Mouse (Mus musculus) cerebellum, postnatal 4 days (tissue): Measurements from ENCODE around the gene Ndufs6.
A peak's percentile ranks its signal among the peaks of the same experiment; 100 is the strongest.

Source experiments
- DNase-seq, 2 experiments: peaks; one replicate each; pipeline ENCODE4 v3.0.0; 2022; ENCODE audit warnings: low spot score in 2 of 2, mixed read lengths in 1 of 2

Gene Ndufs6

GRCm38 (mm10) chr13:73327827-73328698 lies at the start of gene Ndufs6, which contains the start of gene Mrpl36:
Gene Ndufs6, minus strand, starts transcription at chr13:73328542.
Gene Mrpl36, plus strand, starts transcription at chr13:73328513.
- DNase-seq, result peak; percentile 88 to 91

- DNase-seq, result no peak
These were observed 49.3 kb upstream of the Ndufs6 start for GRCm38 (mm10) chr13:73377637-73378036.

- DNase-seq, result no peak
These were observed 46.3 kb upstream of the Ndufs6 start for GRCm38 (mm10) chr13:73374612-73375011.

GRCm38 (mm10) chr13:73373367-73373766 lies 45.0 kb upstream of the Ndufs6 start:
- DNase-seq, result no peak

GRCm38 (mm10) chr13:73357106-73357505 lies 28.8 kb upstream of the Ndufs6 start:
- no peak for DNase-seq

GRCm38 (mm10) chr13:73352491-73352890 lies 24.1 kb upstream of the Ndufs6 start:
- DNase-seq, result no peak

- no peak for DNase-seq
These were observed 23.6 kb upstream of the Ndufs6 start for GRCm38 (mm10) chr13:73351910-73352309.

- no peak for DNase-seq
These were observed 22.4 kb upstream of the Ndufs6 start for GRCm38 (mm10) chr13:73350741-73351140.

GRCm38 (mm10) chr13:73347922-73348650 lies 19.7 kb upstream of the Ndufs6 start:
- no peak for DNase-seq

GRCm38 (mm10) chr13:73347171-73347570 lies 18.8 kb upstream of the Ndufs6 start:
- no peak for DNase-seq

GRCm38 (mm10) chr13:73346743-73347142 lies 18.4 kb upstream of the Ndufs6 start:
- no peak for DNase-seq

GRCm38 (mm10) chr13:73346131-73346530 lies 17.8 kb upstream of the Ndufs6 start:
- DNase-seq, result no peak

- DNase-seq, result no peak
These were observed 17.0 kb upstream of the Ndufs6 start for GRCm38 (mm10) chr13:73345102-73345890.

GRCm38 (mm10) chr13:73336753-73337152 lies 8.4 kb upstream of the Ndufs6 start:
- DNase-seq, result no peak

- DNase-seq, result no peak
These were observed 3.4 kb upstream of the Ndufs6 start for GRCm38 (mm10) chr13:73331736-73332135.

- peak; percentile 68 to 89 for DNase-seq
These were observed 2.6 kb upstream of the Ndufs6 start for GRCm38 (mm10) chr13:73330844-73331501.

GRCm38 (mm10) chr13:73323406-73323805 lies 4.9 kb downstream of the Ndufs6 start:
- no peak for DNase-seq

- DNase-seq, result no peak
These were observed 5.7 kb downstream of the Ndufs6 start for GRCm38 (mm10) chr13:73322626-73323025.

- no peak for DNase-seq
These were observed 8.3 kb downstream of the Ndufs6 start for GRCm38 (mm10) chr13:73320048-73320447.

GRCm38 (mm10) chr13:73310183-73310929 lies 18.0 kb downstream of the Ndufs6 start:
- DNase-seq, result peak in 1 of 2 experiments; percentile 61

GRCm38 (mm10) chr13:73306430-73306829 lies 21.9 kb downstream of the Ndufs6 start:
- no peak for DNase-seq
